Mouse (Mus musculus) heart, embryonic 14.5 days (tissue): ENCODE results near the gene Khdc1a. TPM values are rescaled to one million over a fixed set of nuclear protein-coding genes. Genes with fewer than 3 reads are reported as not detected.
"Not testable (repeated sequence)": the region's sequence is repeated elsewhere in the genome, so short reads cannot be mapped to it uniquely, and the experiment has no call there.

Experiments used
- ATAC-seq: fragments of 200-750 bp; cut with Nextera tagmentation; 2 replicates; pipeline ENCODE4 v1.8.0; 2017; ENCODE audit warnings: low read depth, moderate TSS enrichment; ENCODE audit not compliant: insufficient number of reproducible peaks, insufficient read depth, low FRiP score
- H3K27ac ChIP-seq, 2 experiments: fragments of 200-500 bp in 1 of 2; fragments of 300-500 bp in 1 of 2; sonication (generic) in 1 of 2; replicated peaks in 1 of 2; 2 replicates each; pipeline ENCODE4 v1.5.1; 2012 to 2014; ENCODE audit warnings: low read depth in 2 of 2, low read length in 2 of 2, control low read depth in 1 of 2, mild to moderate bottlenecking in 1 of 2, mixed read lengths in 1 of 2; ENCODE audit not compliant: control insufficient read depth in 1 of 2, insufficient read depth in 1 of 2
- H3K27me3 ChIP-seq: fragments of 300-500 bp; sonication (generic); 2 replicates; pipeline ENCODE4 v1.6.1; 2014; ENCODE audit warnings: mild to moderate bottlenecking, low read length, control low read depth; ENCODE audit not compliant: control insufficient read depth, insufficient read depth
- H3K36me3 ChIP-seq: fragments of 300-500 bp; sonication (generic); 2 replicates; pipeline ENCODE4 v1.6.1; 2014; ENCODE audit warnings: mild to moderate bottlenecking, control low read depth, low read length, mixed read lengths; ENCODE audit not compliant: control insufficient read depth, insufficient read depth
- H3K4me1 ChIP-seq, 2 experiments: fragments of 200-500 bp in 1 of 2; fragments of 300-500 bp in 1 of 2; sonication (generic) in 1 of 2; 2 replicates each; pipeline ENCODE4 v1.6.1; 2012 to 2014; ENCODE audit warnings: low read length in 2 of 2, control low read depth in 1 of 2, mixed read lengths in 1 of 2; ENCODE audit not compliant: control insufficient read depth in 2 of 2, insufficient read depth in 2 of 2
- H3K4me2 ChIP-seq: fragments of 300-500 bp; sonication (generic); 2 replicates; pipeline ENCODE4 v1.6.1; 2014; ENCODE audit warnings: mild to moderate bottlenecking, low read length
- H3K4me3 ChIP-seq, 2 experiments: fragments of 200-500 bp in 1 of 2; fragments of 300-500 bp in 1 of 2; sonication (generic) in 1 of 2; 2 replicates each; pipeline ENCODE4 v1.5.1; 2012 to 2014; ENCODE audit warnings: low read length in 2 of 2, mild to moderate bottlenecking in 2 of 2, control low read depth in 1 of 2, low read depth in 1 of 2, moderate library complexity in 1 of 2; ENCODE audit not compliant: control insufficient read depth in 1 of 2, insufficient read depth in 1 of 2
- H3K9ac ChIP-seq: fragments of 300-500 bp; sonication (generic); 2 replicates; pipeline ENCODE4 v1.6.1; 2014; ENCODE audit warnings: mild to moderate bottlenecking, low read length
- H3K9me3 ChIP-seq: fragments of 300-500 bp; sonication (generic); 2 replicates; pipeline ENCODE4 v1.6.1; 2016; ENCODE audit warnings: low read length, control low read depth; ENCODE audit not compliant: control insufficient read depth
- WGBS: fragments of 180-500 bp; shearing (Covaris S2); extraction: QIAGEN DNeasy Blood & Tissue Kit; methylation state at CpG from one replicate; pipeline ENCODE4 v1.1.7; 2014; 5-methylcytosine and 5-hydroxymethylcytosine counted together
- polyA plus RNA-seq: library from polyadenylated mRNA; unstranded; fragments of >200 nt; fragmentation: Nextera tagmentation; extraction: Ambion mirVana; gene quantifications from 2 replicates; pipeline ENCODE4 v1.2.1, GENCODE M21; 2014

Khdc1a gene
- polyA plus RNA-seq, 1 experiment from 2014 or later: not detected

DNA sequence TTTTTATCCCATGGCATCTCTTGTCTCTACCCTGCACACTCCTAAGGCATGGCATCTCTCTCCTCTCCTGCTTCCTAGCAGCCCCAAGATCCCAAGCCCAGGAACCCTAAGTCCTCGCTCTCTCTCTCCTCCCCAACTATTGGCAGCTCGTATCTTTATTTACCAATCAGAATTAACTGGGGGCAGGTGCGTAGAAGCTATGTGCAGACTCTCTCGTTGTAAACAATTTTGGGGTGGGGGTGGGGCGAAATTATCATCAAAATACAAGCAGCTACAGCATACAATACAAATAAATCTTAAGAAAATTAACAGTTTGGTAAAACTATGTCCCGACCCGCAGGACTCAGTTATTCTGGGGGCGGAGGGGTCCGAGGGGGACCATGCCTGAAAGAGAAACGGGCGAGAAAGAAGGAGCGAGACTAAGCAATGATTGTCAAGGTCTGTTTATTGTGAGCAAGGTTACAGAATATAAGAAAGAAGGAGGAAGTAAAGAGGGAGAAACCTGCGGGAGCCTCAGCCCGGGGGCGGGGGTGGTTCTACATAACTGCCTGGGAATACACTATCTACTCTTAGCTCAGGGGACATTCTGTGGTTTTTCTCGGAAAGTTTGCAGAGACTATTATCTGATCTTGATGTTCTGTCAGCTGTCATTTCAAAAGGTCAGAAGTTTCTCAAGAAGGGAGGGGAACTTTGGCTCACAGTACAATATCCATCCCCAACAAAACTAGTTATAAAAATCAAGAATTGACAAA, 16.0 kb upstream of the Khdc1a start:
- H3K27ac ChIP-seq: no peak overlapping the region
- H3K36me3 ChIP-seq: no peaks in the 10 kb centered on the region
- H3K4me1 ChIP-seq: no peaks in the 10 kb centered on the region
- ATAC-seq: no peak
- no peaks in the 10 kb centered on the region for H3K27me3 ChIP-seq
- WGBS: 70% methylated on average over 16 of the region's 16 CpGs
- no peaks in the 10 kb centered on the region for H3K9me3 ChIP-seq
- no peak overlapping the region for H3K9ac ChIP-seq
- no peak overlapping the region for H3K4me3 ChIP-seq
- no peak overlapping the region for H3K4me2 ChIP-seq

DNA sequence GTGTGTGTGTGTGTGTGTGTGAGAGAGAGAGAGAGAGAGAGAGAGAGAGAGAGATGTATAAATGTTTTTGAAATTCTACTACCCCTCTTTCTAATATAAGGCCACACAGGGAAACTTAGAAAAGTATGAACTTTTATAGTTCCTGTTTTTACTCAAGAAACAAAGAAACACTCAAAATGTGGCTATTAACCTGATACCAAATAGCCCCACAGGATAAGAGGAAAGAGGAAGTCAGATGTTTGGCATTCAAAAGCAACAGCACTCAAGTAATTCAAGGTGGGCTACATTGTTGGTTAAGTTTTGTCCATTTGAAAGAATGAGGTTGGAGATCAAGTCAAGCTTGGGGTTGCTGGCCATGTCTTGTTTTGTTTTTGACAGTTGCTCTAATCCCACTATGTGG, 13.6 kb upstream of the Khdc1a start:
- Histone ChIP-seq H3K4me1 (no peaks in the 10 kb centered on the region), H3K9ac (no peak overlapping the region), H3K9me3 (no peaks in the 10 kb centered on the region), H3K4me3 (no peak overlapping the region), H3K27me3 (no peaks in the 10 kb centered on the region), H3K36me3 (no peaks in the 10 kb centered on the region), H3K4me2 (no peak overlapping the region), H3K27ac (no peak overlapping the region)
- ATAC-seq: no peak

DNA sequence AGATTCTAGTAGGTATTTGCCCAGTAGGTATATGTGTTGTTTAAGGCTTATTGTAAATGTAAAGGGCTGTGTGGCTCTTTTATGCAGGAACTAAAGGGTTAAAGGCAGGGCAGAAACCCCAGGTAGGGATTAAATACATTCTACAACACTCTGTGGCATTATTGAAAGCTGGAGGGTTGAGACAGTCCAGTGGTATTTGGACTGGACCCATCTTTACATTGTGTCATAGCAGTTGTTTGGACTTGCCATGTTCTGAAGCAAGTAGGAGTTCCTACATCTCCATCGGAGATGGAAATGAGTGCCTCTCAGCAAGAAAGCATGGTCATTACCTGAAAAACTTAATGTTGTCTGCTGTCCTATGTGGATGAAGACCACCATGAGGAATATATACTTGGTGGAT, 8.7 kb upstream of the Khdc1a start:
- Histone ChIP-seq H3K27me3 (no peaks in the 10 kb centered on the region), H3K4me1 (no peaks in the 10 kb centered on the region), H3K4me2 (no peak overlapping the region), H3K9ac (no peak overlapping the region), H3K4me3 (no peak overlapping the region), H3K9me3 (no peaks in the 10 kb centered on the region), H3K27ac (no peak overlapping the region), H3K36me3 (no peaks in the 10 kb centered on the region)
- 77% methylated on average over 1 of the region's 1 CpGs for WGBS
- ATAC-seq: no peak

DNA sequence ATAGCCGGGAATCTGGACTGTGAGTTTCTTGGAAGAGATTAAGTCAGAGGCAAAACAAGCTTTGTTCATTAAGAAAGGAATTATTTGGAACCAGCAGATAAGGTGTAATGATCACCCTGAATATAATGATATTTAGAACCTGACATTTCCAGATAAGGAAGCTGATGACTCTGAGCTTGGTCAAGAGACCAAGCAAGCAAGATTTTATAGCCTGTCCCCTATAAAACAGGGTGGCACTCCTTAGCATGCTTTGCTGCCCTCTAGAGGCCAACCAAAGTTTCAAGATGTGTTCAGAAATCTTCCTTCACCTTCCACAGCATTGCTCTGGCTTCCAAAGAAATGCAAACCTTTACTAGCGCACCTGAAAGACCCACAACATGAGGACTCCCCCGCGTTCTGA, 5.2 kb upstream of the Khdc1a start:
- ATAC-seq: no peak
- no peaks in the 10 kb centered on the region for H3K4me1 ChIP-seq
- WGBS: 58% methylated on average over 4 of the region's 4 CpGs

DNA sequence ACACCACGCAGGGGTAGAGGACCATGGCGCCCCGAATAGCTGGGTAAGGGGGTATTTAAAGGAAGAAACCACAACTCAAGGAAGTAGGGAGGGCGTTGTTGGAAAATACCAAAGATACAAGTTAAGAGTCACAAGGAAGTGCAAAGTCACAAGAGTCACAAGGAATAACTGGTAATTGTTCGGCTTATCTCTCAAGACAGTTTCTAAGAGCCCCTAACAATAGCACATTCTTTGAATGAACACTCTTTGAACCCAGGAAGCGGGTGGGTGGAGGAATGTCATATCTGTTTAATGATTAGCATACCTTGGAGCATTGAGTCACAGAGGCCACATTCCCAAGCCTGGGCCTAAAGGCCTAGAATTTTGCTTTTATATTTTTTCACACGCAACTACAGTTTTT, 4.7 kb upstream of the Khdc1a start:
- WGBS: 75% methylated on average over 7 of the region's 7 CpGs
- not testable (repeated sequence) for H3K4me3 ChIP-seq, H3K36me3 ChIP-seq, H3K4me2 ChIP-seq, H3K9ac ChIP-seq, H3K27ac ChIP-seq, H3K27me3 ChIP-seq, H3K9me3 ChIP-seq, H3K4me1 ChIP-seq, ATAC-seq

More for the DNA sequence above, 5.2 kb upstream of the Khdc1a start:
- Histone ChIP-seq H3K9ac (no peak overlapping the region), H3K36me3 (no peaks in the 10 kb centered on the region), H3K27ac (no peak overlapping the region), H3K4me2 (no peak overlapping the region), H3K4me3 (no peak overlapping the region), H3K9me3 (no peaks in the 10 kb centered on the region), H3K27me3 (no peaks in the 10 kb centered on the region)

DNA sequence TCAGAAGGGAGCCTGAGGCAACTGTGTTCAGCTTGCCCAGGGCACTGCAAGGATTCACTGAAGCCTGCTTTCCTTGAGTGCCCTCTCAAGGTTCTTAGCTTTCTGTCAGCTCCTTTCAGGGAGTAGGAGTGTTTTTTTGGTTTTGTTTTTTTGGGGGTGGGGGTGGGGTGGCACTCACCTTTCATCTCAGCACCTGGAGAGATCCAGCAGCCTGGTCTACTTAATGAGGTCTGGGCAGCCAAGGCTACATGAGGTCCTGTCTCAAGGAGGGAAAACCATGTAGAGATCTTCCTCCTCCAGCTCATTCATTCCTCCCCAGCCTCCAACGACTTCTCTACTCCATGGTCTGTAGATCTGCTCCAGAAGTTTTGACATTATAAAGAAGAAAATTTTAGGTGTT, 18.6 kb downstream of the Khdc1a start, which contains the start of gene Khdc1c:
Khdc1c (plus strand) TSS at position 301 of the 400 bp plus-strand sequence.
- H3K9ac ChIP-seq, H3K36me3 ChIP-seq, ATAC-seq, H3K27ac ChIP-seq, H3K27me3 ChIP-seq, H3K9me3 ChIP-seq, H3K4me2 ChIP-seq, H3K4me1 ChIP-seq, H3K4me3 ChIP-seq: not testable (repeated sequence)
- WGBS: 48% methylated on average over 1 of the region's 1 CpGs

DNA sequence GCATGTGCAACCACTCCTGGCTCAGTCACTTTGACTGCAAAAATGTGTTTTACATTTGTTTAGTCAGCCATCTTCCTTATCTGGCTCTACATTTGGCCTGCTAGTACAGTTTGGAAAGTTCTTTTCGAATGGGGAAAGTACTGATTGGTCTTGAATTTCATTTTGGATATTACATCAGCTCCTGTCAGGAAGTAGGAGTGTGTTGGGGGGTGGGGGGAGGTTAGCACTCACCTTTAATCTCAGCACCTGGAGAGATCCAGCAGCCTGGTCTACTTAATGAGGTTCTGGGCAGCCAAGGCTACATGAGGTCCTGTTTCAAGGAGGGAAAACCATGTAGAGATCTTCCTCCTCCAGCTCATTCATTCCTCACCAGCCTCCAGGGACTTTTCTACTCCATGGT, 33.8 kb downstream of the Khdc1a start, which contains the start of gene Khdc1b:
Khdc1b (plus strand) TSS at position 301 of the 400 bp plus-strand sequence.
- no peaks in the 10 kb centered on the region for H3K9me3 ChIP-seq
- no peak for ATAC-seq

DNA sequence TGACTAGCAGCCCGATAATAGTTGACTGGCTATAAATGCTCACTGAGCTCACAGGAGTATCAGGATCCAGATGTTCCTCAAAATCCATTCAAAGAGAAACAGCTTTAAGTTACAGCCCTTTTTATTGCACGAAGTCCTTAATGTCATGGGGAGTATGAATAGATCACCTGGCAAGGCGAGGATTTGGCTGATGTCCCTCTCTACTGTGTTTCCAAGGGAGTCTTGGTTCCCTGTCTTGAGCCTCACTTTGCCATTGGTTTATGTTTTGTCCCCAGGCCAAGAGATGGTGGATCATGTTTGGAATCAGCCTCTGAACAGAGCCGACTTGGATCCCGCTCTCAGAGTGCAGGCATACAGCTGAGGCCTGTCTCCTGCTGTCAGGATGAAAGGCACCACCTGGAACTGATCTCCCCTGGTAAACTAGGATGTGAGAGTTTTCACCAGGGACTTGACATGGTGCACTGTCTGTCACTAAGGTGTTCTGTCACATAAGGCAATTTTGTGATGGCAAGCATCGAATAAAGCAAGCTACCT, 41.8 kb downstream of the Khdc1a start:
- H3K9ac ChIP-seq: no peak overlapping the region
- 73% methylated on average over 6 of the region's 6 CpGs for WGBS
- no peak overlapping the region for H3K4me2 ChIP-seq
- no peaks in the 10 kb centered on the region for H3K4me1 ChIP-seq
- no peaks in the 10 kb centered on the region for H3K36me3 ChIP-seq
- H3K9me3 ChIP-seq: no peaks in the 10 kb centered on the region
- no peak overlapping the region for H3K27ac ChIP-seq
- no peak for ATAC-seq
- no peak overlapping the region for H3K4me3 ChIP-seq
- H3K27me3 ChIP-seq: no peaks in the 10 kb centered on the region

More for the DNA sequence above, 33.8 kb downstream of the Khdc1a start, which contains the start of gene Khdc1b:
- 91% methylated on average over 1 of the region's 1 CpGs for WGBS
- no peaks in the 10 kb centered on the region for H3K4me1 ChIP-seq
- H3K9ac ChIP-seq: no peak within 1 kb of the TSS
- H3K36me3 ChIP-seq: no peaks in the 10 kb centered on the region
- no peak within 1 kb of the TSS for H3K4me3 ChIP-seq
- no peaks in the 10 kb centered on the region for H3K27me3 ChIP-seq
- no peak within 1 kb of the TSS for H3K27ac ChIP-seq
- H3K4me2 ChIP-seq: no peak within 1 kb of the TSS
